Mouse (Mus musculus) subcutaneous adipose tissue, adult 2 months (tissue): ENCODE measurements around the gene Acvr1b. TPM values are rescaled to one million over a fixed set of nuclear protein-coding genes. Genes with fewer than 3 reads are reported as not detected.

Experiments
- polyA plus RNA-seq: library from polyadenylated mRNA; depleted of rRNA; stranded (reverse); fragments of >200 nt; gene quantifications from 2 replicates; pipeline ENCODE4 v1.2.3, GENCODE M21; 2012; ENCODE audit warnings: low replicate concordance; rRNA removed

The Acvr1b gene
- polyA plus RNA-seq, result 21.5 and 26.6 TPM in 2 replicates

DNA sequence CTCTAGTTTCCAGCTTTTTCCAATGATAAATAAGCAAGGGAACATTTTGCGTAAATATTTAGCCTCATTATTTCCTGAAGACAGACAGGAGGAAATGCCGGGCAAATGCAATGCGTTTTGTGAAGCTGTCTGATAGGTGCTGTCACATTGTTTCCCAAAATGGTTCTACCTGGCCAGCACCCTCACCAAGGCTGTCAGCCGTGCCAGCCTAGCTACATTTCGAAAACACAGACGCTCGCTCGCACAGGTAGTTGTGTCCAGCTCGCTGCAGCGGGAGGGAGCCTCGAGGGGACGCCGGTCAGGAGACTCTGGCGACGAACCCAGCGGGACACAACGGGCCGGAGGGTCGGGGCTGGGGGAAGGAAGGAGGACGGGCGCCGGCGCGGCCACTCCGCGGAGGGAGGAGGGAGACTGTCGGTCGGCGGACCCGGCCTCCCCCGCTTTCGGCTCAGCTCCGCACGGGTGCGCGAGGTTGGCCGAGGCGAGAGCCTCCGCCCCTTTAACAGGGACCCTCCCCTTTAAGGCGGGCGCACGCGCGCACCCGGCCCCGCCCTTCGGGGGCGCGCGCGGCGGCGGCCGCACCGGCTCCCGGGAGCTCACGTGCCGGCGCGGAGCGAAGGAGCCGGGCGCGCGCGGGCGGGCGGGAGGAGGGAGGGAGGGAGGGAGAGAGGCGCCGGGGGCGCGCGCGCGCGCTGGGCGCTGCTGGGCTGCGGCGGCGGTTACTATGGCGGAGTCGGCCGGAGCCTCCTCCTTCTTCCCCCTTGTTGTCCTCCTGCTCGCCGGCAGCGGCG is at the start of gene Acvr1b:
Gene Acvr1b (plus strand): TSS at position 647 of the 791 bp plus-strand sequence.

DNA sequence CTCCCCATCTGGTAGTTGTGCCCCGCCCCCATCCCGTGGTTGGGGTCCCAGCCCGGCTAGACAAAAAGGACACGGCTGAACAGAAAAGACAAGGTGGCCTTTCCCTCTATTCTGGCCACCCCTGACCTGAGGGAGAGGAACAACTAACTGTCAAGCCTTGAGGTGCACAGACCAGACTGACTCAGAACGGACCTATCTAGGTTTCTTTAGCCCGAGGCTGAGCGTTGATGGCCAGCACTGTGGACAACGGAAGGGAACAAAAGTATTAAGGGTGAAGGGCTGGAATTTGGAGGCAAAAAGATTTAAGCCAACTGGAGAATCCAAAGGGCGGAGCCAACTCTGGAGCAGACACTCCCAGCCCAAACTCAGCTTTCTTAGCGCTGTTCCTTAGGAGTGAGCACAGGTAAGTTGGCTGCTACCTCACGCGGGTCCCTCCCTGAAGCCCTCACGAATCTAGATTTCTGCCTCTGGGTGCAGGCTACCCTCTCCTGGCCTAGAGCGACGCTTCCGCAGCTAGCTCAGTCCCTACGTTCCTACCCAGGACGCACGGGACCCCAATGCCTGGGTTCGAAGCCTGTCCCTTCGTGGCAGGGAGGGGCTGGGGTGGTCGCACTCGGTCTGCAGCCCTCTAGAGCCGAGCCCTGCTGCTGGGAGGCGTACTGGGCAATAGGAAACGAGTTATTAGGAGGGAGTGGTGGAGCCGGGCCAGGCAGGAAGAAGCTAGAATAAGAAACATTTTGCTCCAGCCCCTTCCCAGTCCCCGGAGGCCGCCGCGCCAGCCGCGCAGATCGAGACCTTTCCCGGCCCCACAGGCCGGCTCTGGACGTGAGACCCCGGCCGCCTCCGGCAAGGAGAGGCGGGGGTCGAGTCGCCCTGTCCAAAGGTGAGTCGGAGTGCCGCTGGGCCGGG is 45.4 kb upstream of the Acvr1b start, which contains the start of gene Acvrl1:
Gene Acvrl1 (plus strand): TSS at position 342 of the 909 bp plus-strand sequence.

DNA sequence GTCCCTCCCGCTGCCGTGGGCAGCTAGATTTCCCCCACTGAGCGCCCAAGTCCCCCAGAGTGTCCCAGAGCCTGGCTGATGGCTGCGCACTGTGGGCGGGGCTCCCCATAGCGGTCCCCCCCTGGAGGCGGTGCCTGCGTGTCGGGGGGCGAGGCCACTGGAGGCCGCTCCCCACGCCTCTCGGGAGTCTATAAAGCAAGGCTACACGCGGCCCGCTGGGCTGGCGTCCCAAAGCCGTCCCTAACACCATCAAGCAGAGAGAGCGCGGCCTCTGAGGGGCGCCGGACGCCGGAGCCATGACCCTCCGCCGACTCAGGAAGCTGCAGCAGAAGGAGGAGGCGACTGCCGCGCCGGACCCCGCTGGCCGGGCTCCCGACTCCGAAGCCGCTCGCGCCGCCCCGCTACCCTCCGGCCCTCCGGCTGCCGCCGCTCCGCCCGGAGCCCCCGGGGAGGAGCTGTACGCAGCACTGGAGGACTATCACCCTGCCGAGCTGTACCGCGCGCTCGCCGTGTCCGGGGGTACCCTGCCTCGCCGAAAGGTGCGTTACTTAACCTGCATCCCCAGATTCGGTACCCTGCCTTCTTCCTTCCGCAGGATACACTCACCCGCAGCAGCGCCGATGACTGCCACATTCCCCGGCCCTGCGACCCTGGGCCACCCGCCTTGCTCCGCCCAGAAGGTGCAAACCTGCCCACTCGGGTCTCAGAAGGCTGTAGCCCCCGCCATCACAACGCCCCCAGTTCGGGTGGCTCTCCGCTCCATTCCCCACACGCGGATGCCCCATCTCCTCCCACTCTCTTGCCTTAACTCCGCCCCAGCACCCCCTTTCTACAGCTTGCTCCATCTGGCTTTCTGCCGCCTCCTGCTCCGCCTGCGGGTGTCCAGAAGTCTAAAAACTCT is 50.4 kb downstream of the Acvr1b start, which contains the start of gene Grasp:
Gene Grasp (plus strand): TSS at position 183 of the 901 bp plus-strand sequence.

DNA sequence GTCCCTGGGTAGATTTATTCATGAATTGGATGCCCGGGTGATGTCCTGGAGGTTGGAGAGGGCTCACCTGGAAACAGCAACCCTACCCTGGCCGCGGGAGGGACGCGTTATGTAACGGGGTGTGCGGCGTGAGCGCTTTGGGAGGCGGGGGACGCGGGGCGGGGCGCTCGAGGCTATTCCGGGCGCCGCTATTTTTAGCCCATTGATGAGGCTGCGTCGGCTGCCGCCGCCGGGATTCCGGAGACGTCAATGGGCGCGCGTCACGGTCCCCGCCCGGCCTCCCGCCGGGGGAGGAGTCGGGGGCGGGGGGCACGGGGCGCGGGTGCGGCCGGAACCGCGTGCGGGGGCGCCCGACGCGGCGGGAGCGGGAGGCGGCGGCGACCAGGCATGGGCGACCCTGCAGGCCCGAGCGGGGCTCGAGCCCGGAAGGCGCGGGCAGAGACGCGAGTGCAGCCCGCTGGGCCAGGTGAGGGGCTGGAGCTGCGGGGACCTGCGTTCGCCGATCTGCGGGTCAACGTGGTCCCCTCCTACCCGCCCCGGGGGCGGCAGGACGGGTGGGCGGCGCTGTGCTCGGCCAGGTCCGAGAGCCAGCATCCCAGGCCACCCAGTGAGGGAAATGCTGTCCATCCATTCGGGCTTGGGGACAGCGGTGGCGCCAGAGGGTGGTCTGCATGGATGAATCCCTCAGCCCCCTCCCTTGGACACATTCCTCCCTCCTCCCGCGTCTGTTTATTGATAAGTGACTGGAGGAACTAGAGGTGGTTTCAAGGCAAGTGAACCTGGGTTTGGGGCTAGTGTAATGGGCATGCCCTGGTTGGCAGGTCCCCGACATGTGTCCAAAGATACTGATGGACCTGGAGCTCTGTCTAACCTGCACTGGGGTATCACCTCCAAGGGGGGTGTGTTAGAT is 80.3 kb downstream of the Acvr1b start, which contains the start of gene Nr4a1:
Gene Nr4a1 (plus strand): TSS at position 384 of the 910 bp plus-strand sequence.

Other genes starting within 250 kb of the Acvr1b start
- 0.50 TPM in 1 of 2 replicates, not detected in the other for gene Gm47841, start 126.7 kb upstream of the Acvr1b start, polyA plus RNA-seq
- 5.9 and 10.9 TPM in 2 replicates for gene Fignl2, start 95.5 kb upstream of the Acvr1b start, polyA plus RNA-seq
- not detected in 2 replicates for gene Ankrd33, start 58.3 kb upstream of the Acvr1b start, polyA plus RNA-seq
- gene Acvrl1, start 45.5 kb upstream of the Acvr1b start, polyA plus RNA-seq, result 77.8 and 83.1 TPM in 2 replicates
- 12.0 and 25.9 TPM in 2 replicates for gene Grasp, start 50.1 kb downstream of the Acvr1b start, polyA plus RNA-seq
- 7.7 and 12.7 TPM in 2 replicates for gene Nr4a1, start 80.2 kb downstream of the Acvr1b start, polyA plus RNA-seq
- 35.4 and 37.5 TPM in 2 replicates for gene Atg101, start 110.2 kb downstream of the Acvr1b start, polyA plus RNA-seq
- 3.4 and 39.0 TPM in 2 replicates for gene 6030408B16Rik, start 119.1 kb downstream of the Acvr1b start, polyA plus RNA-seq
- gene Krt80, start 196.1 kb downstream of the Acvr1b start, polyA plus RNA-seq, result 5.4 and 9.7 TPM in 2 replicates
- 2.1 and 35.5 TPM in 2 replicates for gene Krt7, start 237.0 kb downstream of the Acvr1b start, polyA plus RNA-seq